Mouse (Mus musculus) heart, embryonic 12.5 days (tissue): ENCODE data around the gene Chst10. TPM values are rescaled to one million over a fixed set of nuclear protein-coding genes. Genes with fewer than 3 reads are reported as not detected.

Experiments used
- ATAC-seq: fragments of 200-750 bp; cut with Nextera tagmentation; 2 replicates; pipeline ENCODE4 v1.8.0; 2017; ENCODE audit warnings: moderate TSS enrichment, moderate library complexity; ENCODE audit not compliant: insufficient number of reproducible peaks, low FRiP score
- H3K27ac ChIP-seq: fragments of 300-500 bp; sonication (generic); 2 replicates; pipeline ENCODE4 v1.5.1; 2016; ENCODE audit warnings: mild to moderate bottlenecking, moderate library complexity; ENCODE audit not compliant: poor library complexity, severe bottlenecking
- H3K27me3 ChIP-seq: fragments of 300-500 bp; sonication (generic); replicated peaks from 2 replicates; pipeline ENCODE4 v1.6.1; 2016; ENCODE audit warnings: mild to moderate bottlenecking, moderate library complexity
- H3K36me3 ChIP-seq: fragments of 300-500 bp; sonication (generic); 2 replicates; pipeline ENCODE4 v1.6.1; 2016; ENCODE audit warnings: mild to moderate bottlenecking, moderate library complexity
- H3K4me1 ChIP-seq: fragments of 300-500 bp; sonication (generic); replicated peaks from 2 replicates; pipeline ENCODE4 v1.6.1; 2016; ENCODE audit warnings: mild to moderate bottlenecking
- H3K4me2 ChIP-seq: fragments of 300-500 bp; sonication (generic); 2 replicates; pipeline ENCODE4 v1.6.1; 2016; ENCODE audit warnings: mild to moderate bottlenecking, moderate library complexity
- H3K4me3 ChIP-seq: fragments of 300-500 bp; sonication (generic); 2 replicates; pipeline ENCODE4 v1.5.1; 2016; ENCODE audit warnings: mild to moderate bottlenecking
- H3K9ac ChIP-seq: fragments of 300-500 bp; sonication (generic); 2 replicates; pipeline ENCODE4 v1.6.1; 2016; ENCODE audit warnings: mild to moderate bottlenecking, moderate library complexity
- H3K9me3 ChIP-seq: fragments of 300-500 bp; sonication (generic); replicated peaks from 2 replicates; pipeline ENCODE4 v1.6.1; 2016; ENCODE audit warnings: mild to moderate bottlenecking, moderate library complexity
- WGBS: fragments of 180-500 bp; shearing (Covaris S2); methylation state at CpG from one replicate; pipeline ENCODE4 v1.1.7; 2016; 5-methylcytosine and 5-hydroxymethylcytosine counted together
- polyA plus RNA-seq: library from polyadenylated mRNA; unstranded; fragments of >200 nt; fragmentation: Nextera tagmentation; extraction: Ambion mirVana; gene quantifications from 2 replicates; pipeline ENCODE4 v1.2.1, GENCODE M21; 2016

The Chst10 gene
- polyA plus RNA-seq, 1 experiment from 2014 or later, result 3.6 TPM

DNA sequence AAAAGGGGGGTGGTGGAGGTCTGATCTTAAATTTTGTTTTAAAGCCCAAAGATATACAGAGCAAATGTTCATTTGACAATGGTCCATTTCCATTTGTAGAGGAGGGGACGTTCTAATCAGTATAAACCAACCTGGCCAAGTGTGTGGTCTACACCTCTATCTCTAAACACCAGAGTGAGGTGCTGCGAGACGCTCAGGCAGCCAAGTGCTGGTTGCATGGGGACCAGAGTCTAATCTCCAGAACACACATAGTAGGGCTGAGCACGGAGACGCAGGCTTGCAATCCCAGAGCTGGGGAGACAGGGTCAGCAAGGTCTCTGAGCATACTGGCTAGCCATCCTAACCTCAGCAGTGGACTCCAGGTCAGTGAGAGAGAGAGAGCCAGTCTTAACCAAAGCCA, 6.5 kb downstream of the Chst10 start:
- Histone ChIP-seq H3K4me2 (no peak overlapping the region), H3K9me3 (no peaks in the 10 kb centered on the region), H3K36me3 (no peaks in the 10 kb centered on the region), H3K27ac (no peak overlapping the region), H3K4me3 (no peak overlapping the region), H3K4me1 (peaks cover 8% of the 10 kb centered on the region), H3K9ac (no peak overlapping the region), H3K27me3 (peaks cover 14% of the 10 kb centered on the region)
- WGBS, result 79% methylated on average over 5 of the region's 5 CpGs
- ATAC-seq, result peak; percentile 47; the same call in 1 of the 2 replicates

GRCm38 (mm10) chr1:38888803-38889202, 9.2 kb downstream of the Chst10 start:
- no peak overlapping the region for H3K4me3 ChIP-seq
- H3K4me1 ChIP-seq, result peaks cover 8% of the 10 kb centered on the region
- ATAC-seq, result no peak
- no peaks in the 10 kb centered on the region for H3K27me3 ChIP-seq
- no peak overlapping the region for H3K9ac ChIP-seq
- WGBS, result 89% methylated on average over 6 of the region's 6 CpGs
- no peaks in the 10 kb centered on the region for H3K36me3 ChIP-seq
- H3K9me3 ChIP-seq, result no peaks in the 10 kb centered on the region
- H3K27ac ChIP-seq, result no peak overlapping the region
- no peak overlapping the region for H3K4me2 ChIP-seq

DNA sequence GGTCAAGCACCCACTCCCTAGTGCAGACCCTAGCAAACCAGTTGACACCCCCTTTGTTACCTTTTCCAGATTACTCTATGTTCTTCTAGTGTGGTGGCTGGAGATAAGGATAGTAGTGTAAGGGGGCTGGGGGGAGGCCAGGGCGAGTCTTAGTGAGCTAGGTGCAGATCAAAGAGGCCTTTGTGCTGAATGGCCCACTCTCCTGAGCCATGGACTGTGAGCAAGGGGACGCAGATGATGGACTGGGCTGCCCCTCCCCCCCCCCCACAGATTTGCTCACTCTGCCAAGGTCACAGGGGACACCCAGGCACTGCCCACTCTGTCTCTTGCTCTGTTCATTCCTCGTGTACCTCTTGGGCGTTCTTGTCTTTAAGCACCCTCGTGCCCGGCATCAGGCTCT, 10.9 kb downstream of the Chst10 start:
- ATAC-seq, result peak; percentile 5; the same call in 1 of the 2 replicates
- Histone ChIP-seq H3K4me1 (peaks cover 8% of the 10 kb centered on the region), H3K4me2 (no peak overlapping the region), H3K27ac (no peak overlapping the region), H3K27me3 (no peaks in the 10 kb centered on the region), H3K9ac (no peak overlapping the region), H3K9me3 (no peaks in the 10 kb centered on the region), H3K36me3 (no peaks in the 10 kb centered on the region), H3K4me3 (no peak overlapping the region)
- WGBS, result 45% methylated on average over 6 of the region's 6 CpGs

DNA sequence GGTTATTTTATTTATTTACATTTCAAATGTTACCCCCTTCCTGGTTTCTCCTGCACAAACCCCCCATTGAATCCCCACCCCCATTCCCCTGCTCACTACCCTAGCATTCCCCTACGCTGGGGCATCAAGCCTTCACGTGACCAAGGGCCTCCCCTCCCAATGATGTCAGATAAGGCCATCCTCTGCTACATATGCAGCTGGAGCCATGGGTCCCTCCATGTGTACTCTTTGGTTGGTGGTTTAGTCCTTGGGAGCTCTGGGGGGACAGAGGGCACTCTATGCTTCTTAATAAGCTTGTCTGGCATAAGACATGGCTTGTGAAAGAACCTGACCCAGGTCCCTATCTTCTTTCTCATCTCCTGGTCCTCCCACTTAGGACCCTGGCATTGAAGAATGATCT, 11.4 kb downstream of the Chst10 start:
- H3K9me3 ChIP-seq, result no peaks in the 10 kb centered on the region
- H3K4me2 ChIP-seq, result no peak overlapping the region

GRCm38 (mm10) chr1:38885956-38886355, 12.0 kb downstream of the Chst10 start:
- H3K36me3 ChIP-seq, result no peaks in the 10 kb centered on the region
- no peak overlapping the region for H3K4me3 ChIP-seq
- H3K4me2 ChIP-seq, result no peak overlapping the region
- no peak overlapping the region for H3K9ac ChIP-seq
- peaks cover 8% of the 10 kb centered on the region for H3K4me1 ChIP-seq
- no peak for ATAC-seq
- WGBS, result 71% methylated on average over 2 of the region's 2 CpGs
- H3K27ac ChIP-seq, result no peak overlapping the region
- no peaks in the 10 kb centered on the region for H3K27me3 ChIP-seq
- no peaks in the 10 kb centered on the region for H3K9me3 ChIP-seq

More for the DNA sequence above, 11.4 kb downstream of the Chst10 start:
- ATAC-seq, result 0 out of 2 replicates have a peak, but pooled peaks have one; percentile 54
- 65% methylated on average over 2 of the region's 2 CpGs for WGBS
- Histone ChIP-seq H3K36me3 (no peaks in the 10 kb centered on the region), H3K27ac (no peak overlapping the region), H3K9ac (no peak overlapping the region), H3K4me1 (peaks cover 8% of the 10 kb centered on the region), H3K4me3 (no peak overlapping the region), H3K27me3 (no peaks in the 10 kb centered on the region)

DNA sequence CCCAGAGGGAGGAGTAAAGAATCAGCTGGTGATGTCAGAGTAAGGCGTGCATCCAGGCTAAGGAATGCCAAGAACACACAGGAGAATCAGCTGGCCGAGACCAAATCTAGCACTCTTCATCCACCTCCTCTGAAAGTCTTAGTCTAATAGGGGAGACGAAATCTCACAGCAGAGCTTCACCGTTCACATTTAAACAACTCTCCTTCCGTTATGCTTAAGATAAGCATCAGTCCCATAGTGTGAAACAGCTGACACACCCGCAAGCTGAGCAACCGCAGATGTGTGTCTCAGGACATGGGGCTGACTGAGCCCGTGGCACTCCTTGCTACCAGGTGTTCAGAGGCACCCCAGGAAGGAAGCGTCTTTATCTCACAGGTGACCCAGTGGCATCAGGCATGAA, 14.2 kb downstream of the Chst10 start:
- H3K4me1 ChIP-seq, result peaks cover 8% of the 10 kb centered on the region
- H3K4me2 ChIP-seq, result no peak overlapping the region
- no peaks in the 10 kb centered on the region for H3K9me3 ChIP-seq
- ATAC-seq, result no peak
- no peaks in the 10 kb centered on the region for H3K27me3 ChIP-seq
- H3K36me3 ChIP-seq, result no peaks in the 10 kb centered on the region
- 76% methylated on average over 9 of the region's 9 CpGs for WGBS
- no peak overlapping the region for H3K9ac ChIP-seq
- H3K27ac ChIP-seq, result no peak overlapping the region
- no peak overlapping the region for H3K4me3 ChIP-seq

DNA sequence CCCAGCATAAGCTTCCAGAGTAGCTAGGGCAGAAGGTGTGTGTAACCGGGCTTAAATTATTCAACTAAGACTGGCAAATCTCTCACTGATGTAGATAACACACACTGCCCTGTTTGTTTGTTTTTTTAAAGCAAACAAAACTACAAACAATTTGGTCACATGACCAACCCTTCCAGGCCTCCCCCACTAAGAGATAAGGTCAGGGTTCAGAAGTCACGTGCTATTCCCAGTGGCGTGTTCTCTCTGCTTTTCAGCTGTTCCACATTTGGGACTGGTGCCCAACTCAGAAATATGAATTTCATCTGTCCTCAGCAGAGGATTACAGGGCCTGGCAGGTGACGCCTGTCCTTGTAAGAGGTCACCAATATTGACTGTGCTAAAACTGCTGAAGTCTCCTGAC, 15.2 kb downstream of the Chst10 start:
- H3K27ac ChIP-seq, result no peak overlapping the region

DNA sequence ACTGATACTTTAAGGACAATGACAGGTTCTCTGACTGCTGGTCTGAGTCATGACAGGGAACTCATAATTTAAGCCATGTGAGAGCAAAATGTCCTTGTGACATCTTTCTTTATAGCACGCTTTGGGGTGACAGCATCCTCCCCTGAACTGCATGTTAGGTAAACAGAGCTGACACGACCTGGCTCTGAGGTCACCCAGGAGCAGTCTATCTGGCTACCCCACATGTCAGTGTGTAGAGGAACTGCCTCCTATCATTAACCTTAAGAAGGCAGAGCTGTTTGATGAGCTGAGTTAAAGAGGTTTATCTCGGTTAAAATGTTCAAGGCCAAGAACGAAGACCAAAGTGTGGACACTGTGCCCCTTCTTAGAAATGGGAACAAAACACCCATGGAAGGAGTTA, 16.6 kb downstream of the Chst10 start:
- H3K27me3 ChIP-seq, result no peaks in the 10 kb centered on the region
- ATAC-seq, result peak; percentile 69; the same call in 1 of the 2 replicates
- WGBS, result 71% methylated on average over 4 of the region's 4 CpGs
- no peak overlapping the region for H3K9ac ChIP-seq
- no peaks in the 10 kb centered on the region for H3K9me3 ChIP-seq
- no peak overlapping the region for H3K4me3 ChIP-seq
- H3K4me1 ChIP-seq, result no peaks in the 10 kb centered on the region
- no peak overlapping the region for H3K27ac ChIP-seq
- no peaks in the 10 kb centered on the region for H3K36me3 ChIP-seq
- no peak overlapping the region for H3K4me2 ChIP-seq

More for the DNA sequence above, 15.2 kb downstream of the Chst10 start:
- H3K4me3 ChIP-seq, result no peak overlapping the region
- WGBS, result 74% methylated on average over 4 of the region's 4 CpGs
- H3K4me1 ChIP-seq, result peaks cover 8% of the 10 kb centered on the region
- H3K27me3 ChIP-seq, result no peaks in the 10 kb centered on the region
- H3K4me2 ChIP-seq, result no peak overlapping the region
- H3K9me3 ChIP-seq, result no peaks in the 10 kb centered on the region
- peak; percentile 61; the same call in 1 of the 2 replicates for ATAC-seq
- no peaks in the 10 kb centered on the region for H3K36me3 ChIP-seq
- no peak overlapping the region for H3K9ac ChIP-seq

DNA sequence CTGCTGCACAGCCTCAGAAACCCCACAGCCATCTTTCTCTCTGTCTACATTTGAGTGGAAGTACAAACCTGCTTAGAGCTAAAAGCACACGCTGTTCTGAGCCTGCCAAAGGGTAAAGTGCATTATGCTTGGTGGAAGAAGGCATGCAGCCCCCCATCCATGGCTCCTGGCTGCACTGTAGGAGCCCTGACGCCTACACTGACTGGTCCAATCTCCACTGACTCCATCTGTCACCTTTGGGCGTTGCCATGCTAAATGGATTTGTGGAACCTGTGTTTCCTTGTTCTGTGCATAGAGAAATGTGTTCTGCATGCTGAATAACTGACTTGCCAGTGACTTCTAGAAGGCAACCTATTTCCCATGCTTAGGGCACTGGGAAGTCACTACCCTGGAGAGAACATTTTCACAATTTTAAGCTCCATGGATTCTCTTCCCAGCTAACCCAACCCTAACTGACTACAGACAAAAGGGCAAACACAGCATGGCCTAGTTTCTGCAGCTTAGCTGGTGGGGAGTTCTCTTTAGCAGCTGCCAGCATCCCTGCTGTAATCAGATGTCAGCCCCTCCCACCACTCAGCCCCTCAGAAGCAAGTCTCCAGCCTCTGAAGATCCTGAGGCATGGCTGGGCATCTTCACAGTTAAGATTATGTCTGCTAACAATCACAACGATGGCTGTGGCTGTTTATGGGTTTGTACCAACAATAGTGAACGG, 21.1 kb downstream of the Chst10 start:
- H3K27ac ChIP-seq, result no peak overlapping the region
- no peaks in the 10 kb centered on the region for H3K36me3 ChIP-seq
- no peak for ATAC-seq
- WGBS, result 36% methylated on average over 5 of the region's 5 CpGs
- no peaks in the 10 kb centered on the region for H3K4me1 ChIP-seq
- H3K9ac ChIP-seq, result no peak overlapping the region
- no peaks in the 10 kb centered on the region for H3K27me3 ChIP-seq
- no peak overlapping the region for H3K4me3 ChIP-seq
- no peaks in the 10 kb centered on the region for H3K9me3 ChIP-seq
- no peak overlapping the region for H3K4me2 ChIP-seq

GRCm38 (mm10) chr1:38873911-38874310, 24.1 kb downstream of the Chst10 start:
- Histone ChIP-seq H3K27me3 (no peaks in the 10 kb centered on the region), H3K4me2 (no peak overlapping the region), H3K36me3 (no peaks in the 10 kb centered on the region), H3K9me3 (no peaks in the 10 kb centered on the region), H3K4me1 (no peaks in the 10 kb centered on the region), H3K4me3 (no peak overlapping the region), H3K9ac (no peak overlapping the region), H3K27ac (no peak overlapping the region)
- WGBS, result 69% methylated on average over 5 of the region's 5 CpGs
- ATAC-seq, result no peak

GRCm38 (mm10) chr1:38871834-38872233, 26.1 kb downstream of the Chst10 start:
- Histone ChIP-seq H3K9ac (no peak overlapping the region), H3K4me2 (no peak overlapping the region), H3K9me3 (no peaks in the 10 kb centered on the region), H3K4me3 (no peak overlapping the region), H3K27me3 (no peaks in the 10 kb centered on the region; the same call in 1 of the 2 replicates), H3K4me1 (no peaks in the 10 kb centered on the region), H3K36me3 (no peaks in the 10 kb centered on the region), H3K27ac (no peak overlapping the region)
- no peak for ATAC-seq
- WGBS, result 83% methylated on average over 6 of the region's 6 CpGs
